Mouse (Mus musculus): Measurements from ENCODE around the gene Hdac10. TPM values are rescaled to one million over a fixed set of nuclear protein-coding genes. Genes with fewer than 3 reads are reported as not detected.

The Hdac10 gene
- polyA plus RNA-seq, 2 experiments = 5.3 to 8.1 TPM

DNA sequence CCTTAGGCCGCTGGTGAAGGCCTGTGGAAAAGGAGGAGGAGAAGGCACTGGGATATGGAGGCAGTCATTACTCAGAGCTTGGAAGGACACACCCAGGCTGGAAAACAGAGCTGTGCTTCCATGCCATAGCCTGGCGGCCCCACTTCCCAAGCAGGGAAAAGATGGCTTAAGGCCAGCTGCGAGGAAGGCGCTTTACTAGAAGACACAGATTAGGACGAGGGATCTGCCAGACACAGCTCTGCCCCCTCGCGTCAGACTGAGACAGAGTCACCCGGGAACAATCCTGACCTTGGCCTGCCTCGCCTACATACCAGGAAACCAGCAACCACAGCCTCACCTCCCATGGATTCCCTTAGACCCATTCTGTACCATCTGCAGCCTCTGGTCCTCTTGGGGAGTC, 18.4 kb downstream of the Hdac10 start:
- Histone ChIP-seq H3K9me3 (ENCODE audit: control insufficient read depth, low read length) (no peaks in the 10 kb centered on the region), H3K4me2 (ENCODE audit: low read depth) (no peak overlapping the region), H3K36me3 (replicated peaks; ENCODE audit: control insufficient read depth, insufficient read depth, low read depth) (peaks cover 49% of the 10 kb centered on the region), H3K27ac (no peak overlapping the region), H3K4me1 (replicated peaks; ENCODE audit: control insufficient read depth in 2 of 2, insufficient read depth in 2 of 2, low read length in 1 of 2) (no peaks in the 10 kb centered on the region), H3K9ac (replicated peaks) (no peak overlapping the region), H3K27me3 (ENCODE audit: control insufficient read depth, insufficient read depth, low read length) (no peaks in the 10 kb centered on the region), H3K4me3 (ENCODE audit: insufficient read depth in 1 of 2, low read depth in 2 of 2, low read length in 2 of 2) (no peak overlapping the region)
- WGBS (ENCODE audit: insufficient replicate concordance) = 72% methylated on average over 9 of the region's 9 CpGs
- ATAC-seq (ENCODE audit: insufficient read depth) (no peak), DNase-seq (ENCODE audit: low read depth in 3 of 3, low spot score in 3 of 3) (no peak)
- no peak for TF ChIP-seq EP300 (IDR thresholded peaks at IDR 0.05; ENCODE audit: low read depth)
- no peak for TF ChIP-seq CTCF (IDR thresholded peaks at IDR 0.05; ENCODE audit: low read depth)

DNA sequence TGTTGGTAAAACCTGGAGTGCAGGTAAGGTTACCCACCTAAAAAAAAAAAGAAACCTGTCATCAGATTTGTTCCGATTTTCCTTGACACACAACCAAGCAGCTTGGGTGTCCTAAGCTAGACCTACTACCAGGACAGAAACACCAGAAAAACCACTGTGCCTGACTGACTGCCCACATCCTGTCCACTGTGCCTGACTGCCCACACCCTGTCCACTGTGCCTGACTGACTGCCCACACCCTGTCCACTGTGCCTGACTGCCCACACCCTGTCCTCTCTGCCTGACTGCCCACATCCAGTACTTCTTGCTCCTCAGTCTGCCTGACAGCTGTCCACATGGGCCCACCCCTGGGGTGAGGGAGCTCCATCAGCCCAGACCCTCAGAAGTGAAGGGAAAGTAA, 21.5 kb downstream of the Hdac10 start:
- Histone ChIP-seq H3K9me3 (ENCODE audit: control insufficient read depth, low read length) (no peaks in the 10 kb centered on the region), H3K4me3 (ENCODE audit: insufficient read depth in 1 of 2, low read depth in 2 of 2, low read length in 2 of 2) (no peak overlapping the region), H3K27ac (no peak overlapping the region), H3K27me3 (ENCODE audit: control insufficient read depth, insufficient read depth, low read length) (no peaks in the 10 kb centered on the region), H3K4me2 (ENCODE audit: low read depth) (no peak overlapping the region), H3K4me1 (replicated peaks; ENCODE audit: control insufficient read depth in 2 of 2, insufficient read depth in 2 of 2, low read length in 1 of 2) (no peaks in the 10 kb centered on the region), H3K36me3 (replicated peaks; ENCODE audit: control insufficient read depth, insufficient read depth, low read depth) (peaks cover 58% of the 10 kb centered on the region), H3K9ac (replicated peaks) (no peak overlapping the region)
- 88% methylated on average over 1 of the region's 1 CpGs for WGBS (ENCODE audit: insufficient replicate concordance)
- TF ChIP-seq CTCF (IDR thresholded peaks at IDR 0.05; ENCODE audit: low read depth) (no peak), EP300 (IDR thresholded peaks at IDR 0.05; ENCODE audit: low read depth) (no peak)
- ATAC-seq (ENCODE audit: insufficient read depth) = no peak
- DNase-seq (ENCODE audit: low read depth in 3 of 3, low spot score in 3 of 3) = no peak

DNA sequence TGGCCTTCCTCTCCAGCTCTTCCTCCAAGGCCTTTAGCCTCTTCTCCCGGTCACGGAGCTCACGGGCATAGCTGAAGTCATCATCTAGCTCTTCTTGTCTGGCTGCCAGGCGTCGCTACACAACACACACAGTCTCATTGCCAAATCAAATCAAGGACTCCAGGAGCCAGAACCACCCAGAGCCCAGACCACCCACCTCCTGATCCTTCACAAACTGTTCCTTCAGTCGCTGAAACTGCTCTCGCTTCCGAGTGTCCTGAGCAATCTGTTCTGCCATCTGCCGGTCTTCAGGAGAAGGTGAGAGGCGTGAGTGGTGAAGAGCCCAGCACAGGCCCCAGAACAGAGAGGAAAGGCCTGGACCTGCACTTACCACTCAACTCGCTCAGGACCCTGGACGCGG, 22.4 kb downstream of the Hdac10 start:
- 87% methylated on average over 13 of the region's 13 CpGs for WGBS (ENCODE audit: insufficient replicate concordance)
- H3K9me3 ChIP-seq (ENCODE audit: control insufficient read depth, low read length) = no peaks in the 10 kb centered on the region
- H3K27me3 ChIP-seq (ENCODE audit: control insufficient read depth, insufficient read depth, low read length) = no peaks in the 10 kb centered on the region
- no peak overlapping the region for H3K27ac ChIP-seq
- no peak for ATAC-seq (ENCODE audit: insufficient read depth)
- DNase-seq (ENCODE audit: low read depth in 3 of 3, low spot score in 3 of 3) = no peak
- TF ChIP-seq EP300 (IDR thresholded peaks at IDR 0.05; ENCODE audit: low read depth) (no peak), CTCF (IDR thresholded peaks at IDR 0.05; ENCODE audit: low read depth) (no peak)
- H3K4me1 ChIP-seq (replicated peaks; ENCODE audit: control insufficient read depth in 2 of 2, insufficient read depth in 2 of 2, low read length in 1 of 2) = no peaks in the 10 kb centered on the region
- no peak overlapping the region for H3K4me2 ChIP-seq (ENCODE audit: low read depth)
- peaks cover 58% of the 10 kb centered on the region for H3K36me3 ChIP-seq (replicated peaks; ENCODE audit: control insufficient read depth, insufficient read depth, low read depth)
- no peak overlapping the region for H3K4me3 ChIP-seq (ENCODE audit: insufficient read depth in 1 of 2, low read depth in 2 of 2, low read length in 2 of 2)
- H3K9ac ChIP-seq (replicated peaks) = no peak overlapping the region

DNA sequence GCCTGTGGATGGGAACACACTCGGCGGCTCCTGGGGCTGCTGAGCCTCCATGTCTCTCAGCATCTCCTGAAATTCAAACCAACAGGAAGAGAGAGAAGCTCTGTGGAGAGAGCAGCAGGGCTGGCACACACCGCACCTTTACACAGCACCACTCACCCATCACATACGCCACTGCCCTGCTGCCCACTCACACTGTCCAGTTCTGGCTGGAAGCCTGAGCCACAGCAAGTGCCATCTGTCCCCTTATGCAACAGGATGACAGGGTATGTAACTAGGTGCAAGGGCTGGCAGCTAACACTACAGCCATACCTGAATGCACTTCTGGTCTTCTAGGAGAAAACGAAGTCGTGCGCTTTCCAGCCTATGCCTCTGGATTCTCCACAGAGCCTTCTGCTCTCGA, 24.1 kb downstream of the Hdac10 start:
- DNase-seq (ENCODE audit: low read depth in 3 of 3, low spot score in 3 of 3) (no peak), ATAC-seq (ENCODE audit: insufficient read depth) (no peak)
- no peak overlapping the region for H3K4me2 ChIP-seq (ENCODE audit: low read depth)
- H3K36me3 ChIP-seq (replicated peaks; ENCODE audit: control insufficient read depth, insufficient read depth, low read depth) = peaks cover 70% of the 10 kb centered on the region
- no peaks in the 10 kb centered on the region for H3K9me3 ChIP-seq (ENCODE audit: control insufficient read depth, low read length)
- H3K27ac ChIP-seq = no peak overlapping the region
- H3K27me3 ChIP-seq (ENCODE audit: control insufficient read depth, insufficient read depth, low read length) = no peaks in the 10 kb centered on the region
- 85% methylated on average over 8 of the region's 8 CpGs for WGBS (ENCODE audit: insufficient replicate concordance)
- H3K4me3 ChIP-seq (ENCODE audit: insufficient read depth in 1 of 2, low read depth in 2 of 2, low read length in 2 of 2) = no peak overlapping the region
- H3K4me1 ChIP-seq (replicated peaks; ENCODE audit: control insufficient read depth in 2 of 2, insufficient read depth in 2 of 2, low read length in 1 of 2) = no peaks in the 10 kb centered on the region
- no peak overlapping the region for H3K9ac ChIP-seq (replicated peaks)
- TF ChIP-seq CTCF (IDR thresholded peaks at IDR 0.05; ENCODE audit: low read depth) = no peak
- TF ChIP-seq EP300 (IDR thresholded peaks at IDR 0.05; ENCODE audit: low read depth) = no peak

DNA sequence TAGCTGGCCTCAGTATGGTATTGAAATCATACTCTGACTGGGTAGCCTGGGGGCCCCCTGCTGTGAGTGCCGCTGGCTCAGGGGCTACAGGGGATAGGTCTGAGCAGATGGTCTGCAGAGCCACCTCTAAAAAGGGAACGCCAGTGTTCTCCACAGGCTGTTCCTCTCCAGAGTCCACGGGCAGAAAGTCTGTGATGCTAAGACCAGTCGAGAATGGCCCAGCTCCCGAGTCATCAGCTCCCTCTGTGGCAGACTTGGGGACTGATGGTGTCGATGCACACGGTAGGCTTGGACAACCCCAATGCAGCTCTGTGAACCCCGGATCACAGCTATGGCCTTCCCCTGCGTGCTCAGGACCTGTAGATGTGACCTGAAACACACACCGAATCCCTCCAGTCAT, 24.6 kb downstream of the Hdac10 start:
- Histone ChIP-seq H3K36me3 (replicated peaks; ENCODE audit: control insufficient read depth, insufficient read depth, low read depth) (peaks cover 72% of the 10 kb centered on the region), H3K4me2 (ENCODE audit: low read depth) (no peak overlapping the region), H3K9ac (replicated peaks) (no peak overlapping the region), H3K27ac (no peak overlapping the region), H3K9me3 (ENCODE audit: control insufficient read depth, low read length) (no peaks in the 10 kb centered on the region), H3K27me3 (ENCODE audit: control insufficient read depth, insufficient read depth, low read length) (no peaks in the 10 kb centered on the region), H3K4me1 (replicated peaks; ENCODE audit: control insufficient read depth in 2 of 2, insufficient read depth in 2 of 2, low read length in 1 of 2) (no peaks in the 10 kb centered on the region), H3K4me3 (ENCODE audit: insufficient read depth in 1 of 2, low read depth in 2 of 2, low read length in 2 of 2) (no peak overlapping the region)
- TF ChIP-seq CTCF (IDR thresholded peaks at IDR 0.05; ENCODE audit: low read depth) = no peak
- TF ChIP-seq EP300 (IDR thresholded peaks at IDR 0.05; ENCODE audit: low read depth) = no peak
- ATAC-seq (ENCODE audit: insufficient read depth) (no peak), DNase-seq (ENCODE audit: low read depth in 3 of 3, low spot score in 3 of 3) (no peak)
- 84% methylated on average over 10 of the region's 10 CpGs for WGBS (ENCODE audit: insufficient replicate concordance)

Data from liver, embryonic 14.5 days (tissue).